Mouse (Mus musculus): ENCODE measurements at regions not wholly inside any gene's neighbourhood (a gene's known extent, or its start where the extent isn't known, plus 50 kb on each side); places are given as distances from the start of the nearest gene placed in this dataset.
"Not testable (repeated sequence)": the region's sequence is repeated elsewhere in the genome, so short reads cannot be mapped to it uniquely, and the experiment has no call there.

GRCm38 (mm10) chr16:50783240-50783639, 192.3 kb upstream of the Ccdc54 start:
- Histone ChIP-seq H3K36me3 (ENCODE audit: control insufficient read depth in 1 of 2, insufficient read depth in 2 of 2, low read length in 2 of 2) (no peaks in the 10 kb centered on the region), H3K9ac (ENCODE audit: control insufficient read depth, low read depth, low read length, poor library complexity, severe bottlenecking) (no peak overlapping the region), H3K9me3 (replicated peaks; ENCODE audit: insufficient read depth, low read length) (no peaks in the 10 kb centered on the region), H3K27me3 (ENCODE audit: control insufficient read depth in 1 of 2, insufficient read depth in 2 of 2, low read length in 2 of 2) (peaks cover 0 to 9% of the 10 kb centered on the region in 2 experiments; a peak in 3 of 4 replicates), H3K79me2 (ENCODE audit: control insufficient read depth, insufficient read depth, low read length, poor library complexity) (no peaks in the 10 kb centered on the region), H3K4me1 (ENCODE audit: control insufficient read depth in 1 of 2, insufficient read depth in 2 of 2, low read length in 2 of 2) (no peaks in the 10 kb centered on the region), H3K4me3 (ENCODE audit: control insufficient read depth in 1 of 2, insufficient read depth in 1 of 2, low read depth in 2 of 2, low read length in 2 of 2) (no peak overlapping the region), H3K27ac (ENCODE audit: control insufficient read depth, low read depth, low read length) (no peak overlapping the region)
- no peak for DNase-seq (ENCODE audit: low read depth, low spot score)
- TF ChIP-seq POLR2AphosphoS5 (IDR thresholded peaks at IDR 0.05; ENCODE audit: borderline replicate concordance, low read depth, low read length) = no peak
- no peak for TF ChIP-seq ZNF384 (IDR thresholded peaks at IDR 0.05; ENCODE audit: low read depth, low read length)
- no peak for TF ChIP-seq E2F4 (IDR thresholded peaks at IDR 0.05; ENCODE audit: borderline replicate concordance, low read depth, low read length)
- TF ChIP-seq GATA1 (IDR thresholded peaks at IDR 0.05; ENCODE audit: low read depth, low read length) = no peak
- no peak for TF ChIP-seq RCOR1 (IDR thresholded peaks at IDR 0.05; ENCODE audit: low read depth, low read length)
- TF ChIP-seq ZMIZ1 (IDR thresholded peaks at IDR 0.05; ENCODE audit: low read depth, low read length) = no peak
- TF ChIP-seq ZKSCAN1 (IDR thresholded peaks at IDR 0.05; ENCODE audit: low read depth, low read length) = no peak
- TF ChIP-seq ZC3H11A (IDR thresholded peaks at IDR 0.05; ENCODE audit: low read depth, low read length) = no peak
- no peak for TF ChIP-seq USF1 (IDR thresholded peaks at IDR 0.05; ENCODE audit: low read depth, low read length)
- TF ChIP-seq JUND (IDR thresholded peaks at IDR 0.05; ENCODE audit: low read depth, low read length) = no peak
- no peak for TF ChIP-seq MYB (IDR thresholded peaks at IDR 0.05; ENCODE audit: low read depth, low read length)
- no peak for TF ChIP-seq TBP (IDR thresholded peaks at IDR 0.05; ENCODE audit: low read depth, low read length)
- no peak for TF ChIP-seq POLR2AphosphoS2 (IDR thresholded peaks at IDR 0.05; ENCODE audit: low read length)

GRCm38 (mm10) chr16:50779030-50779784, 188.3 kb upstream of the Ccdc54 start:
- H3K9me3 ChIP-seq (replicated peaks; ENCODE audit: insufficient read depth, low read length) = no peaks in the 10 kb centered on the region
- TF ChIP-seq NRF1 (IDR thresholded peaks at IDR 0.05; ENCODE audit: insufficient read depth, low read depth, low read length, poor library complexity, severe bottlenecking) (no peak), NELFE (IDR thresholded peaks at IDR 0.05; ENCODE audit: low read depth, low read length) (no peak), MYB (IDR thresholded peaks at IDR 0.05; ENCODE audit: low read depth, low read length) (no peak)
- no peaks in the 10 kb centered on the region for H3K79me2 ChIP-seq (ENCODE audit: control insufficient read depth, insufficient read depth, low read length, poor library complexity)
- peaks cover 0 to 8% of the 10 kb centered on the region in 2 experiments; a peak in 3 of 4 replicates for H3K27me3 ChIP-seq (ENCODE audit: control insufficient read depth in 1 of 2, insufficient read depth in 2 of 2, low read length in 2 of 2)
- no peak overlapping the region for H3K9ac ChIP-seq (ENCODE audit: control insufficient read depth, low read depth, low read length, poor library complexity, severe bottlenecking)
- no peak overlapping the region for H3K27ac ChIP-seq (ENCODE audit: control insufficient read depth, low read depth, low read length)
- no peaks in the 10 kb centered on the region for H3K36me3 ChIP-seq (ENCODE audit: control insufficient read depth in 1 of 2, insufficient read depth in 2 of 2, low read length in 2 of 2)
- DNase-seq (ENCODE audit: low read depth, low spot score) = peak; percentile 8
- H3K4me1 ChIP-seq (ENCODE audit: control insufficient read depth in 1 of 2, insufficient read depth in 2 of 2, low read length in 2 of 2) = no peaks in the 10 kb centered on the region
- H3K4me3 ChIP-seq (ENCODE audit: control insufficient read depth in 1 of 2, insufficient read depth in 1 of 2, low read depth in 2 of 2, low read length in 2 of 2) = no peak overlapping the region

- not testable (repeated sequence) for H3K36me3 ChIP-seq (ENCODE audit: control insufficient read depth in 1 of 2, insufficient read depth in 2 of 2, low read length in 2 of 2); H3K4me3 ChIP-seq (ENCODE audit: control insufficient read depth in 1 of 2, insufficient read depth in 1 of 2, low read depth in 2 of 2, low read length in 2 of 2); DNase-seq (ENCODE audit: low read depth, low spot score); H3K9me3 ChIP-seq (replicated peaks; ENCODE audit: insufficient read depth, low read length); H3K9ac ChIP-seq (ENCODE audit: control insufficient read depth, low read depth, low read length, poor library complexity, severe bottlenecking); H3K27ac ChIP-seq (ENCODE audit: control insufficient read depth, low read depth, low read length); H3K4me1 ChIP-seq (ENCODE audit: control insufficient read depth in 1 of 2, insufficient read depth in 2 of 2, low read length in 2 of 2); H3K79me2 ChIP-seq (ENCODE audit: control insufficient read depth, insufficient read depth, low read length, poor library complexity); H3K27me3 ChIP-seq (ENCODE audit: control insufficient read depth in 1 of 2, insufficient read depth in 2 of 2, low read length in 2 of 2)
Measured at GRCm38 (mm10) chr16:50774699-50775098, 183.7 kb upstream of the Ccdc54 start.

All from MEL (cell line).